Comparison of ENCODE assay signal across 30 mouse cellular contexts in genomic region chr13:45059206-45059605, GRCm38 (mm10). TPM values are rescaled to one million over a fixed set of nuclear protein-coding genes. Genes with fewer than 3 reads are reported as not detected.
DNase-seq lines count a peak whose midpoint lies in the region; ATAC-seq and TF ChIP-seq lines count a peak whose summit lies in the region.
"Had no signal": no experiment of that assay in that cellular context is flagged by ENCODE, and none has a peak within 500 bp of the region (broad histone marks: within the 10 kb centered on the region; RNA-seq: fewer than 3 reads in every experiment).

No protein-coding gene starts in this region.

- H3K4me2 ChIP-seq in heart, embryonic 16.5 days (ENCODE audit: low read depth, low read length): no peak overlapping the region
- H3K4me2 ChIP-seq: heart, embryonic 15.5 days; hindbrain, embryonic 15.5 days; limb, embryonic 13.5 days; liver, embryonic 11.5 days; lung, embryonic 15.5 days; midbrain, embryonic 12.5 days; neural tube, embryonic 13.5 days had no signal

- TF ChIP-seq POLR2A in MEL (IDR thresholded peaks at IDR 0.05; ENCODE audit: control insufficient read depth in 1 of 2, insufficient read depth in 1 of 2, low read depth in 1 of 2, low read length in 2 of 2, poor library complexity in 1 of 2): no peak

- no peak overlapping the region for H3K9ac ChIP-seq in heart, embryonic 16.5 days (ENCODE audit: low read length)
- H3K9ac ChIP-seq in MEL (ENCODE audit: control insufficient read depth, low read depth, low read length, poor library complexity, severe bottlenecking): no peak overlapping the region
- H3K9ac ChIP-seq: heart, embryonic 15.5 days; hindbrain, embryonic 15.5 days; limb, embryonic 13.5 days; lung, embryonic 15.5 days; midbrain, embryonic 12.5 days; neural tube, embryonic 13.5 days had no signal

- peaks cover 16% of the 10 kb centered on the region for H3K4me1 ChIP-seq in heart, embryonic 16.5 days (ENCODE audit: control insufficient read depth, insufficient read depth, low read length)
- no peaks in the 10 kb centered on the region for H3K4me1 ChIP-seq in MEL (ENCODE audit: control insufficient read depth in 1 of 2, insufficient read depth in 2 of 2, low read length in 2 of 2)
- H3K4me1 ChIP-seq: hindbrain, embryonic 10.5 days; hindbrain, embryonic 15.5 days; midbrain, embryonic 12.5 days; neural tube, embryonic 13.5 days had no signal

- no peaks in the 10 kb centered on the region for H3K79me2 ChIP-seq in C2C12 (ENCODE audit: control insufficient read depth, insufficient read depth)
- no peaks in the 10 kb centered on the region for H3K79me2 ChIP-seq in MEL (ENCODE audit: control insufficient read depth, insufficient read depth, low read length, poor library complexity)

- no peak for TF ChIP-seq EP300 in MEL (IDR thresholded peaks at IDR 0.05; ENCODE audit: low read depth in 1 of 2, low read length in 2 of 2)

- no peak for TF ChIP-seq CTCF in C2C12 (IDR thresholded peaks at IDR 0.05; ENCODE audit: control insufficient read depth, insufficient read depth, insufficient read length)
- TF ChIP-seq CTCF in MEL (IDR thresholded peaks at IDR 0.05 in 2 of 3, conservative IDR thresholded peaks at IDR 0.05 in 1 of 3; ENCODE audit: control insufficient read depth in 1 of 3, insufficient read depth in 1 of 3, low read depth in 2 of 3, low read length in 3 of 3, poor library complexity in 1 of 3, severe bottlenecking in 1 of 3): no peak

- no peak overlapping the region for H3ac ChIP-seq in C2C12 (ENCODE audit: control insufficient read depth, insufficient read length, low read depth)

- H3K36me3 ChIP-seq in heart, embryonic 16.5 days (ENCODE audit: control insufficient read depth, insufficient read depth): no peaks in the 10 kb centered on the region
- H3K36me3 ChIP-seq in C2C12 (ENCODE audit: control insufficient read depth, insufficient read depth): no peaks in the 10 kb centered on the region
- no peaks in the 10 kb centered on the region for H3K36me3 ChIP-seq in MEL (ENCODE audit: control insufficient read depth in 1 of 2, insufficient read depth in 2 of 2, low read length in 2 of 2)
- H3K36me3 ChIP-seq: heart, embryonic 10.5 days; heart, embryonic 15.5 days; hindbrain, embryonic 10.5 days; hindbrain, embryonic 15.5 days; limb, embryonic 13.5 days; lung, embryonic 15.5 days; midbrain, embryonic 12.5 days; neural tube, embryonic 13.5 days had no signal

- WGBS in heart, embryonic 16.5 days: 68% methylated on average over 17 of the region's 17 CpGs

- no peak overlapping the region for H3K27ac ChIP-seq in heart, embryonic 16.5 days (ENCODE audit: low read length)
- no peak overlapping the region for H3K27ac ChIP-seq in MEL (ENCODE audit: control insufficient read depth, low read depth, low read length)
- H3K27ac ChIP-seq: gastrocnemius, adult 2 months; heart, embryonic 10.5 days; heart, embryonic 15.5 days; hindbrain, embryonic 10.5 days; hindbrain, embryonic 15.5 days; limb, embryonic 13.5 days; lung, embryonic 15.5 days; midbrain, embryonic 12.5 days; neural tube, embryonic 13.5 days had no signal

- H3K4me3 ChIP-seq in heart, embryonic 16.5 days (ENCODE audit: low read length): no peak overlapping the region
- H3K4me3 ChIP-seq in C2C12 (ENCODE audit: insufficient read depth, poor library complexity, severe bottlenecking): no peak overlapping the region
- H3K4me3 ChIP-seq in MEL (ENCODE audit: control insufficient read depth in 1 of 2, insufficient read depth in 1 of 2, low read depth in 2 of 2, low read length in 2 of 2): no peak overlapping the region
- H3K4me3 ChIP-seq: gastrocnemius, adult 2 months; heart, embryonic 10.5 days; heart, embryonic 15.5 days; hindbrain, embryonic 10.5 days; hindbrain, embryonic 15.5 days; limb, embryonic 13.5 days; lung, embryonic 15.5 days; midbrain, embryonic 12.5 days; neural tube, embryonic 13.5 days had no signal

- DNase-seq in cerebellum, postnatal 36 days: peak; percentile 8 to 9
- no peak for DNase-seq in cerebellum, adult 11-12 months
- no peak for DNase-seq in heart, adult 9 months (ENCODE audit: low spot score in 2 of 2)
- DNase-seq in MEL (ENCODE audit: low read depth, low spot score): no peak
- no peak for DNase-seq in retina, postnatal 1 day
- DNase-seq: adrenal gland, postnatal 10 days; B cell, adult 2 months; cerebellum, adult 9-11 months; gastrocnemius, adult 2 months; kidney, adult 11 months; kidney, postnatal 14 days; thymus, postnatal 4 days had no signal

- H3K79me3 ChIP-seq in C2C12 (ENCODE audit: low read depth): no peaks in the 10 kb centered on the region

- TF ChIP-seq RAD21 in MEL (IDR thresholded peaks at IDR 0.05; ENCODE audit: low read depth, low read length): no peak

- no peaks in the 10 kb centered on the region for H3K9me3 ChIP-seq in heart, embryonic 16.5 days (replicated peaks; ENCODE audit: control insufficient read depth, low read length)
- no peaks in the 10 kb centered on the region for H3K9me3 ChIP-seq in MEL (replicated peaks; ENCODE audit: insufficient read depth, low read length)
- H3K9me3 ChIP-seq: heart, embryonic 10.5 days; heart, embryonic 15.5 days; hindbrain, embryonic 10.5 days; hindbrain, embryonic 15.5 days; limb, embryonic 13.5 days; lung, embryonic 15.5 days; midbrain, embryonic 12.5 days; neural tube, embryonic 13.5 days had no signal

- no peaks in the 10 kb centered on the region for H3K27me3 ChIP-seq in heart, embryonic 16.5 days (ENCODE audit: control insufficient read depth, insufficient read depth, low read length)
- H3K27me3 ChIP-seq in C2C12 (ENCODE audit: control insufficient read depth, insufficient read depth, insufficient read length): no peaks in the 10 kb centered on the region
- H3K27me3 ChIP-seq in MEL (ENCODE audit: control insufficient read depth in 1 of 2, insufficient read depth in 2 of 2, low read length in 2 of 2): no peaks in the 10 kb centered on the region
- H3K27me3 ChIP-seq: CH12.LX; heart, embryonic 15.5 days; hindbrain, embryonic 15.5 days; lung, embryonic 15.5 days; midbrain, embryonic 12.5 days; neural tube, embryonic 13.5 days had no signal

- ATAC-seq in heart, embryonic 16.5 days (replicated peaks; ENCODE audit: extremely low read depth, insufficient read depth, low FRiP score): peak; percentile 58
- ATAC-seq: inflammation-experienced regulatory T-cells, adult 6 months had no signal

TF ChIP-seq in C2C12, 6 proteins besides CTCF, POLR2A, EP300 and RAD21:
- TF ChIP-seq MYOD1 (IDR thresholded peaks at IDR 0.05; ENCODE audit: control insufficient read depth, insufficient read length, low read depth): no peak
- TF ChIP-seq FOSL1 (IDR thresholded peaks at IDR 0.05; ENCODE audit: insufficient read depth, low read length, poor library complexity, severe bottlenecking): no peak
- no peak for TF ChIP-seq CEBPB (IDR thresholded peaks at IDR 0.05; ENCODE audit: low read depth)
- TF ChIP-seq USF1 (IDR thresholded peaks at IDR 0.05; ENCODE audit: low read depth): peak; percentile 40

TF ChIP-seq in MEL, 35 proteins besides CTCF, POLR2A, EP300 and RAD21:
- TF ChIP-seq ETS1 (IDR thresholded peaks at IDR 0.05; ENCODE audit: low read depth, low read length) (no peak), USF1 (IDR thresholded peaks at IDR 0.05; ENCODE audit: low read depth, low read length) (0 out of 2 replicates have a peak, but pooled peaks have one; percentile 7)

RNA-seq across cellular contexts. Expression of gene Gm9817, which starts 19.3 kb away (rescaled TPM):
- polyA plus RNA-seq in heart, embryonic 16.5 days (2015; fragmentation: Nextera tagmentation; extraction: Ambion mirVana): 0.08 and 0.09 TPM in 2 replicates
- 0.02 TPM for polyA plus RNA-seq in C2C12 (2012; fragmentation: generic; extraction: Trizol)
- total RNA-seq in MEL (2012; rRNA removed): not detected in 2 replicates
- under 1 TPM in 1 of 2 experiments, not detected in 1; 0.08 TPM for polyA plus RNA-seq in MEL (2012; ENCODE audit: insufficient read depth in 1 of 2, insufficient read length in 2 of 2, low read depth in 1 of 2, low replicate concordance in 2 of 2, missing spikeins in 1 of 2)
- total RNA-seq: CH12.LX; left cerebral cortex, adult 18-20 months; left cerebral cortex, postnatal 25 days had no signal
- polyA plus RNA-seq: embryonic facial prominence, embryonic 11.5 days; heart, embryonic 10.5 days; hindbrain, embryonic 10.5 days; limb, embryonic 13.5 days; liver, embryonic 11.5 days; liver, embryonic 16.5 days; lung, embryonic 15.5 days; midbrain, embryonic 12.5 days; neural tube, embryonic 13.5 days; thymus, postnatal 0 days had no signal

RNA-seq across cellular contexts. Expression of gene Dtnbp1, which starts 57.3 kb away (rescaled TPM):
- 100 and 110 TPM in 2 replicates for polyA plus RNA-seq in heart, embryonic 16.5 days (2015; fragmentation: Nextera tagmentation; extraction: Ambion mirVana)
- polyA plus RNA-seq in C2C12 (2012; fragmentation: generic; extraction: Trizol) (97.8 TPM), MEL (2012; ENCODE audit: insufficient read depth in 1 of 2, insufficient read length in 2 of 2, low read depth in 1 of 2, low replicate concordance in 2 of 2, missing spikeins in 1 of 2) (10 to 100 TPM in 1 of 2 experiments, not detected in 1; 59.5 TPM)
- 24.2 and 26.7 TPM in 2 replicates for total RNA-seq in MEL (2012; rRNA removed)

Comparison
In these comparisons a context has a peak if more than half of its experiments do, and no peak if none do; other contexts are left out.
1. DNase-seq: peak in cerebellum, postnatal 36 days (2 of 2); none in cerebellum, adult 11-12 months (single experiment), heart, adult 9 months (0 of 2), MEL (single experiment) and retina, postnatal 1 day (single experiment).